Mouse (Mus musculus): Measurements from ENCODE around the gene Olfr930. TPM values are rescaled to one million over a fixed set of nuclear protein-coding genes. Genes with fewer than 3 reads are reported as not detected.

Olfr930 gene
- not detected for total RNA-seq (2018; cell fraction: chromatin; rRNA removed)
- total RNA-seq (2018; cell fraction: cytosol; rRNA removed), result not detected
- not detected for total RNA-seq (2018; cell fraction: nucleus; rRNA removed)
- polyA plus RNA-seq (2018), result not detected in 3 replicates

DNA sequence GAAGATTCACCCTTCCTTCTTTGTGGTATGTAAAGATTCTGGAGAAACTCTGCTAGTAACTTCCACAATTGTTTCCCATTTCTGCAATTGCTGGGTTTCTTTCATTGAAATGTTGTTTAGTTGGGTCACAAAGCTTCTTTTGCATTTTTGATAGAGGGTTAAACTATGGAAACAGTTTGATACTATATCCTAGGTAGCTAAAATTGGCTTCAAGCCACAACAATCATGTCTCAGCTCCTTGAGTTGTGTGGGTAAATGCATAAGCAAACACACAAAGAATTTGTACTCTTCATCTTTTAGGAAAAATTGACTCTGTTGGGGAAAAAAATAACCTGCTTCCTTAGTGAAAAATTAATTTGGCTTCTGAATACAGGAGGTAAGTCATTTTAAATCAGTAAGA lies at the start of gene Olfr930:
Olfr930 (plus strand) TSS at position 301 of the 400 bp plus-strand sequence.
- Histone ChIP-seq H3K27ac (no peak within 1 kb of the TSS), H3K4me3 (ENCODE audit: inconsistent target) (no peak within 1 kb of the TSS), H3K79me2 (ENCODE audit: inconsistent target) (no peaks in the 10 kb centered on the region), H3K36me3 (ENCODE audit: inconsistent target) (no peaks in the 10 kb centered on the region)

DNA sequence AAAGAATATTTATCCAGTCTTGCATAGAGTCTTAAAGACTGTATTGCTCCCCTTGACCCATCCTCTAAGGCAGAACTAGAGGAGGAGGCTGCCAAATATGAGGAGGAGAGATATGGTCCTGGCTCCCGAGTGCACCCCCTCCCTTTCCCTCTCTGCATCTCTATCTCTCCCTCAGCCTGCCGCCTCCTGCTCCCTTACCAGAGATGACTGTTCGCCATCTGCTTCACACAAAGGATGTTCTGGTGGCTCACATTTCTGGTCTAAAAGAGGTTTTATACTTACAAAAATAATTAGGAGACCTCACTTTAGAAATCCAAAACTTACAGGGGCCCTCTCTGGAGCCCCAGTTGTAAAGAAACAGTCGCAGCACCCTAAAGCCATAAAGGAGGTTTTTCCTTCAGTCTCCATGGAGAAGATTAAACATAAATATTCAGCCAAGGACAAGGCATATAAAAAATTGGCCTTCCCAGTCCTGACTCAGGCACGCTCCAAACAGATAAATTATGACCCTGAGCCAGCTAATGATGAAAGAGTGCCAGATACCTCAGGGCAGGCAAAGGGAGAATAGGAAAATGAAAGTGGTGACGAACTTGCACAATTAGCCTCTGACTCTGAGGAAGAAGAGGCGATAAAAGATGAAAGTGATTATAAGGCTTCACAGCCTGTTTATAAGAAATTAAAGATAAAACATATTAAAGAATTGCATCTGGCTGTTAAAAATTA lies 24.0 kb downstream of the Olfr930 start:
- 73% methylated on average over 7 of the region's 7 CpGs for WGBS (ENCODE audit: missing documents)
- H3K79me2 ChIP-seq (ENCODE audit: inconsistent target), result no peaks in the 10 kb centered on the region

DNA sequence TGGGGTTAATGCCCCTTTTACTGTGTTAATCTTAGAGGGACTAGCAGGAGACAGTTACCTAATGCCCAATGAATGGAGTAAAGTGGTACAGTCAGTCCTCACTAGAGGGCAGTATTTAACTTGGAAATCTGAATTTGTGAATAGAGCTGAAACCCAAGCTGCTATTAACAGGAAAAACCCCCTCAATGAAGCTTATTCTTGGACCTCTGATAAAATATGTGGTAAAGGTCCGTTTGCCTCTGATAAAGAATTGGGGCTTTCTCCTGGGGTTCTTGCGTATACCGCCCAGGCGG lies 24.5 kb downstream of the Olfr930 start:
- no peaks in the 10 kb centered on the region for H3K79me2 ChIP-seq (ENCODE audit: inconsistent target)
- H3K27ac ChIP-seq, result no peak overlapping the region
- H3K36me3 ChIP-seq (ENCODE audit: inconsistent target), result no peaks in the 10 kb centered on the region
- WGBS (ENCODE audit: missing documents), result 74% methylated on average over 4 of the region's 4 CpGs
- no peak overlapping the region for H3K4me3 ChIP-seq (ENCODE audit: inconsistent target)

More for the DNA sequence above, 24.0 kb downstream of the Olfr930 start:
- Histone ChIP-seq H3K4me3 (ENCODE audit: inconsistent target) (no peak overlapping the region), H3K36me3 (ENCODE audit: inconsistent target) (no peaks in the 10 kb centered on the region), H3K27ac (no peak overlapping the region)

DNA sequence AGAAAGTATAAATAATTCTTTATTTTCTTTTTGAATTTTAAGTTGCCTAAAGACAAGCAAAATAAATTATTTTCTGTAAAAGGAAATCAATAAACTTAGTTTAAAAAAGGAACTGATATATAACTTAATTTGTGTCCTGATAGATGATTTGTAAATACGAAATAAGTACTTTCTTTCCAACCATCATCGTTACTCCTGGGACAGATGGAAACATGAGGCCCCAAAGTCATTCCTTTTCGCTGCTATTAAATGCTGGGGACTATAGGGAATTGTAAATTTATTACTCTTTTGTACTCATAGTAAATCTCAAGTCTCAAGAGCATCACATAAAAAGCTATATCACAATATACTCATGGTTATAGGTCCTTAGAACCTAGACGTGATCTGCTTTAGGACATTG lies 42.4 kb downstream of the Olfr930 start, which contains the start of gene Olfr933:
Olfr933 (plus strand) TSS at position 301 of the 400 bp plus-strand sequence.
- no peaks in the 10 kb centered on the region for H3K79me2 ChIP-seq (ENCODE audit: inconsistent target)
- H3K36me3 ChIP-seq (ENCODE audit: inconsistent target), result no peaks in the 10 kb centered on the region
- 73% methylated on average over 4 of the region's 4 CpGs for WGBS (ENCODE audit: missing documents)
- H3K27ac ChIP-seq, result no peak within 1 kb of the TSS
- H3K4me3 ChIP-seq (ENCODE audit: inconsistent target), result no peak within 1 kb of the TSS

Other genes with a start within 250 kb of the Olfr930 start
- gene Olfr919, start 226.1 kb upstream of the Olfr930 start, polyA plus RNA-seq (2018), result not detected in 3 replicates
- 114 to 137 TPM (median 132 TPM) in 3 replicates for gene Vwa5a, start 211.5 kb upstream of the Olfr930 start, polyA plus RNA-seq (2018)
- 0.06 to 0.48 TPM (median 0.29 TPM) in 3 replicates for gene Olfr920, start 177.5 kb upstream of the Olfr930 start, polyA plus RNA-seq (2018)
- gene Olfr921, start 156.7 kb upstream of the Olfr930 start, polyA plus RNA-seq (2018), result not detected in 3 replicates
- not detected in 3 replicates for gene Olfr922, start 115.2 kb upstream of the Olfr930 start, polyA plus RNA-seq (2018)
- not detected in 3 replicates for gene Olfr923, start 103.3 kb upstream of the Olfr930 start, polyA plus RNA-seq (2018)
- not detected in 3 replicates for gene Olfr924, start 85.4 kb upstream of the Olfr930 start, polyA plus RNA-seq (2018)
- not detected in 3 replicates for gene Olfr26, start 74.7 kb upstream of the Olfr930 start, polyA plus RNA-seq (2018)
- gene Olfr926, start 52.7 kb upstream of the Olfr930 start, polyA plus RNA-seq (2018), result not detected in 3 replicates
- gene Olfr933, start 42.5 kb downstream of the Olfr930 start, polyA plus RNA-seq (2018), result not detected in 3 replicates
- not detected in 3 replicates for gene Olfr934, start 58.5 kb downstream of the Olfr930 start, polyA plus RNA-seq (2018)
- gene Olfr935, start 69.9 kb downstream of the Olfr930 start, polyA plus RNA-seq (2018), result not detected in 3 replicates
- gene Olfr146, start 93.6 kb downstream of the Olfr930 start, polyA plus RNA-seq (2018), result not detected in 3 replicates
- not detected in 3 replicates for gene Olfr937, start 135.1 kb downstream of the Olfr930 start, polyA plus RNA-seq (2018)
- not detected in 3 replicates for gene Olfr938, start 149.1 kb downstream of the Olfr930 start, polyA plus RNA-seq (2018)
- not detected in 3 replicates for gene Olfr27, start 198.3 kb downstream of the Olfr930 start, polyA plus RNA-seq (2018)
- gene Olfr943, start 236.5 kb downstream of the Olfr930 start, polyA plus RNA-seq (2018), result not detected in 3 replicates

All from macrophage (primary cell).